Mouse (Mus musculus) gastrocnemius, postnatal 4 days (tissue): ENCODE results near the gene Fnbp1. TPM values are rescaled to one million over a fixed set of nuclear protein-coding genes. Genes with fewer than 3 reads are reported as not detected.

Experiments used
- DNase-seq, 2 experiments: peaks; one replicate each; pipeline ENCODE4 v3.0.0; 2021 to 2022; ENCODE audit warnings: low spot score in 2 of 2, mixed read lengths in 2 of 2
- total RNA-seq, 2 experiments: library from RNA; stranded (reverse); gene quantifications; 2 replicates each; pipeline ENCODE4 v1.2.3; 2021

The Fnbp1 gene
- total RNA-seq, 2 experiments from 2014 or later: 33.8 to 37.3 TPM

- no peak for DNase-seq
Measured at GRCm38 (mm10) chr2:30985111-30986020, 156.4 kb downstream of the Fnbp1 start.

- no peak for DNase-seq
Measured at GRCm38 (mm10) chr2:30983024-30983423, 158.8 kb downstream of the Fnbp1 start.

GRCm38 (mm10) chr2:30981790-30982513 lies 159.9 kb downstream of the Fnbp1 start, which contains the start of the genes BC005624 and Usp20:
Gene BC005624, minus strand, starts transcription at chr2:30982201.
Gene Usp20, plus strand, starts transcription at chr2:30982279.
- DNase-seq: peak; percentile 96 to 99

Other genes starting within 250 kb of the Fnbp1 start
- 10 to 100 TPM in 1 of 2 experiments, 1 to 10 TPM in 1; 8.8 to 12.1 TPM for gene Ptges, start 212.1 kb downstream of the Fnbp1 start, total RNA-seq
- gene Tor1b, start 189.0 kb downstream of the Fnbp1 start, total RNA-seq: 10 to 100 TPM; 29.3 to 30.4 TPM
- 10 to 100 TPM; 21.4 to 23.1 TPM for gene Tor1a, start 174.1 kb downstream of the Fnbp1 start, total RNA-seq
- gene BC005624, start 159.8 kb downstream of the Fnbp1 start, total RNA-seq: 10 to 100 TPM; 17.4 to 21.3 TPM
- gene Usp20, start 159.7 kb downstream of the Fnbp1 start, total RNA-seq: 10 to 100 TPM; 40.0 to 44.8 TPM
- gene Gpr107, start 10.3 kb upstream of the Fnbp1 start, total RNA-seq: 10 to 100 TPM; 43.2 to 46.0 TPM
- gene Ncs1, start 103.8 kb upstream of the Fnbp1 start, total RNA-seq: 10 to 100 TPM; 28.9 to 34.5 TPM
- gene Hmcn2, start 172.4 kb upstream of the Fnbp1 start, total RNA-seq: 10 to 100 TPM; 45.3 to 47.6 TPM